Mouse (Mus musculus) small intestine, adult 2 months (tissue): ENCODE measurements around the gene Dgkq. TPM values are rescaled to one million over a fixed set of nuclear protein-coding genes. Genes with fewer than 3 reads are reported as not detected.

Experiments used
- H3K27ac ChIP-seq: fragments of 200-500 bp; 2 replicates; pipeline ENCODE4 v1.5.1; 2012; ENCODE audit warnings: low read depth, low read length, control low read depth, inconsistent platforms; ENCODE audit not compliant: insufficient read depth
- H3K27me3 ChIP-seq: fragments of 200-500 bp; 2 replicates; pipeline ENCODE4 v1.6.1; 2012; ENCODE audit warnings: mild to moderate bottlenecking, moderate library complexity, low read length, inconsistent platforms; ENCODE audit not compliant: control insufficient read depth, insufficient read depth
- H3K36me3 ChIP-seq: fragments of 200-500 bp; 2 replicates; pipeline ENCODE4 v1.6.1; 2012; ENCODE audit warnings: mild to moderate bottlenecking, low read length, control low read depth, inconsistent platforms; ENCODE audit not compliant: control insufficient read depth, insufficient read depth
- H3K4me1 ChIP-seq: fragments of 200-500 bp; 2 replicates; pipeline ENCODE4 v1.6.1; 2012; ENCODE audit warnings: low read length, inconsistent platforms, mixed read lengths; ENCODE audit not compliant: control insufficient read depth, insufficient read depth, insufficient read length
- H3K4me3 ChIP-seq: fragments of 200-500 bp; 2 replicates; pipeline ENCODE4 v1.5.1; 2012; ENCODE audit warnings: low read depth, mild to moderate bottlenecking, control low read depth, inconsistent platforms, low read length, moderate library complexity
- CTCF ChIP-seq: fragments of 200-500 bp; IDR thresholded peaks from 2 replicates; pipeline ENCODE4 v1.5.1; 2012; ENCODE audit warnings: low read depth, mild to moderate bottlenecking, control low read depth, inconsistent platforms, low read length, moderate library complexity, mixed read lengths; ENCODE audit not compliant: insufficient replicate concordance, insufficient read length; ENCODE audit errors: extremely low read depth
- POLR2A ChIP-seq: fragments of 200-500 bp; IDR thresholded peaks from 2 replicates; pipeline ENCODE4 v1.6.1; 2012; ENCODE audit warnings: low read depth, mild to moderate bottlenecking, control low read depth, inconsistent platforms, low read length, moderate library complexity
- WGBS: fragments of 180-500 bp; shearing (Covaris S2); methylation state at CpG from one replicate; pipeline ENCODE4 v1.1.7; 2018; 5-methylcytosine and 5-hydroxymethylcytosine counted together
- polyA plus RNA-seq: library from polyadenylated mRNA; depleted of rRNA; stranded (reverse); fragments of >200 nt; gene quantifications from 2 replicates; pipeline ENCODE4 v1.2.3, GENCODE M21; 2012

Dgkq gene
- polyA plus RNA-seq, 1 experiment: 77.0 TPM

- no peak overlapping the region for H3K27ac ChIP-seq
- WGBS: 86% methylated on average over 4 of the region's 4 CpGs
- no peak overlapping the region for H3K4me3 ChIP-seq
- no peaks in the 10 kb centered on the region for H3K36me3 ChIP-seq
- H3K27me3 ChIP-seq: no peaks in the 10 kb centered on the region
- H3K4me1 ChIP-seq: no peaks in the 10 kb centered on the region
- no peak for TF ChIP-seq POLR2A
- TF ChIP-seq CTCF: no peak
These were observed 35.8 kb downstream of the Dgkq start for GRCm38 (mm10) chr5:108633676-108634075.

- Histone ChIP-seq H3K4me3 (peak within 1 kb of the TSS; percentile 79), H3K27ac (peak within 1 kb of the TSS; percentile 81), H3K4me1 (peaks cover 7% of the 10 kb centered on the region; the same call in 1 of the 2 replicates), H3K36me3 (no peaks in the 10 kb centered on the region), H3K27me3 (no peaks in the 10 kb centered on the region)
- under 1% methylated on average over 58 of the region's 58 CpGs for WGBS
- TF ChIP-seq CTCF (no peak), POLR2A (peak; percentile 99)
These were observed 39.6 kb downstream of the Dgkq start, which contains the start of the genes Gak and Tmem175 for GRCm38 (mm10) chr5:108629634-108630483. Gene Gak (minus strand): TSS chr5:108629755. Gene Tmem175 (plus strand): TSS chr5:108629770.

GRCm38 (mm10) chr5:108628891-108629633 is 40.4 kb downstream of the Dgkq start:
- TF ChIP-seq CTCF: no peak
- no peak; the same call in 1 of the 2 replicates for TF ChIP-seq POLR2A
- Histone ChIP-seq H3K36me3 (peaks cover 7% of the 10 kb centered on the region), H3K4me1 (peaks cover 7% of the 10 kb centered on the region; the same call in 1 of the 2 replicates)

GRCm38 (mm10) chr5:108626050-108626660 is 43.3 kb downstream of the Dgkq start:
- WGBS: 80% methylated on average over 4 of the region's 4 CpGs
- peaks cover 30% of the 10 kb centered on the region for H3K36me3 ChIP-seq

More at GRCm38 (mm10) chr5:108628891-108629633, 40.4 kb downstream of the Dgkq start:
- WGBS: 1% methylated on average over 32 of the region's 32 CpGs
- Histone ChIP-seq H3K4me3 (peak overlapping the region; percentile 79), H3K27ac (peak overlapping the region; percentile 81), H3K27me3 (no peaks in the 10 kb centered on the region)

GRCm38 (mm10) chr5:108621870-108622269 is 47.6 kb downstream of the Dgkq start:
- Histone ChIP-seq H3K4me1 (no peaks in the 10 kb centered on the region), H3K4me3 (no peak overlapping the region), H3K36me3 (peaks cover 55% of the 10 kb centered on the region), H3K27me3 (no peaks in the 10 kb centered on the region), H3K27ac (no peak overlapping the region)
- TF ChIP-seq CTCF (no peak), POLR2A (no peak)
- WGBS: 51% methylated on average over 2 of the region's 2 CpGs

More at GRCm38 (mm10) chr5:108626050-108626660, 43.3 kb downstream of the Dgkq start:
- Histone ChIP-seq H3K27me3 (no peaks in the 10 kb centered on the region), H3K4me1 (peaks cover 7% of the 10 kb centered on the region; the same call in 1 of the 2 replicates), H3K4me3 (no peak overlapping the region), H3K27ac (no peak overlapping the region)
- TF ChIP-seq CTCF (no peak), POLR2A (no peak)

- no peak overlapping the region for H3K27ac ChIP-seq
- H3K4me3 ChIP-seq: no peak overlapping the region
- WGBS: 93% methylated on average over 1 of the region's 1 CpGs
- TF ChIP-seq POLR2A: no peak
- no peak for TF ChIP-seq CTCF
- H3K27me3 ChIP-seq: no peaks in the 10 kb centered on the region
- peaks cover 86% of the 10 kb centered on the region for H3K36me3 ChIP-seq
- no peaks in the 10 kb centered on the region for H3K4me1 ChIP-seq
These were observed 59.0 kb downstream of the Dgkq start for GRCm38 (mm10) chr5:108610426-108610825.
